Mouse (Mus musculus) forebrain, embryonic 10.5 days (tissue): ENCODE data around the gene Dlk1. TPM values are rescaled to one million over a fixed set of nuclear protein-coding genes. Genes with fewer than 3 reads are reported as not detected.
A peak's percentile ranks its signal among the peaks of the same experiment; 100 is the strongest.

Experiments
- DNase-seq: peaks from one replicate; pipeline ENCODE4 v3.0.0-alpha.2; 2017; ENCODE audit warnings: low spot score; ENCODE audit errors: extremely low spot score
- H3K27ac ChIP-seq: fragments of 300-500 bp; sonication (generic); 2 replicates; pipeline ENCODE4 v1.5.1; 2016; ENCODE audit warnings: mild to moderate bottlenecking
- H3K27me3 ChIP-seq: fragments of 300-500 bp; sonication (generic); 2 replicates; pipeline ENCODE4 v1.6.1; 2016; ENCODE audit warnings: mild to moderate bottlenecking; ENCODE audit not compliant: poor library complexity, severe bottlenecking
- H3K36me3 ChIP-seq: fragments of 300-500 bp; sonication (generic); replicated peaks from 2 replicates; pipeline ENCODE4 v1.6.1; 2016; ENCODE audit warnings: mild to moderate bottlenecking, moderate library complexity
- H3K4me1 ChIP-seq: fragments of 300-500 bp; sonication (generic); 2 replicates; pipeline ENCODE4 v1.6.1; 2016
- H3K4me3 ChIP-seq: fragments of 300-500 bp; sonication (generic); 2 replicates; pipeline ENCODE4 v1.5.1; 2016; ENCODE audit warnings: mild to moderate bottlenecking, moderate library complexity
- H3K9me3 ChIP-seq: fragments of 300-500 bp; sonication (generic); 2 replicates; pipeline ENCODE4 v1.6.1; 2016; ENCODE audit warnings: mild to moderate bottlenecking, moderate library complexity
- WGBS: fragments of 180-500 bp; shearing (Covaris S2); methylation state at CpG from one replicate; pipeline ENCODE4 v1.1.7; 2016; 5-methylcytosine and 5-hydroxymethylcytosine counted together
- polyA plus RNA-seq: library from polyadenylated mRNA; unstranded; fragments of >200 nt; fragmentation: Nextera tagmentation; extraction: Ambion mirVana; gene quantifications from 2 replicates; pipeline ENCODE4 v1.2.1, GENCODE M21; 2016

Dlk1 gene
- polyA plus RNA-seq, 1 experiment from 2014 or later, result 200 TPM

GRCm38 (mm10) chr12:109500992-109501391 lies 48.4 kb downstream of the Dlk1 start:
- Histone ChIP-seq H3K9me3 (no peaks in the 10 kb centered on the region), H3K27me3 (peaks cover 41% of the 10 kb centered on the region), H3K36me3 (no peaks in the 10 kb centered on the region), H3K4me1 (peaks cover 47% of the 10 kb centered on the region), H3K27ac (peak overlapping the region; percentile 6; the same call in 1 of the 2 replicates), H3K4me3 (no peak overlapping the region)
- WGBS, result 66% methylated on average over 4 of the region's 4 CpGs
- no peak for DNase-seq

GRCm38 (mm10) chr12:109502360-109503040 lies 49.9 kb downstream of the Dlk1 start:
- DNase-seq, result no peak
- H3K36me3 ChIP-seq, result no peaks in the 10 kb centered on the region
- H3K9me3 ChIP-seq, result no peaks in the 10 kb centered on the region
- no peak overlapping the region for H3K4me3 ChIP-seq
- no peak overlapping the region for H3K27ac ChIP-seq
- peaks cover 40% of the 10 kb centered on the region for H3K4me1 ChIP-seq
- peaks cover 48% of the 10 kb centered on the region for H3K27me3 ChIP-seq
- WGBS, result 92% methylated on average over 6 of the region's 6 CpGs

- H3K27me3 ChIP-seq, result peaks cover 88% of the 10 kb centered on the region
- H3K36me3 ChIP-seq, result no peaks in the 10 kb centered on the region
- no peaks in the 10 kb centered on the region for H3K9me3 ChIP-seq
- DNase-seq, result no peak
- peaks cover 76% of the 10 kb centered on the region for H3K4me1 ChIP-seq
- H3K4me3 ChIP-seq, result no peak overlapping the region
- WGBS, result 87% methylated on average over 11 of the region's 11 CpGs
- H3K27ac ChIP-seq, result peak overlapping the region; percentile 88
Observed at GRCm38 (mm10) chr12:109507693-109508092, 55.1 kb downstream of the Dlk1 start.

- H3K27me3 ChIP-seq, result peaks cover 87% of the 10 kb centered on the region
- DNase-seq, result no peak
- H3K9me3 ChIP-seq, result no peaks in the 10 kb centered on the region
- peaks cover 81% of the 10 kb centered on the region for H3K4me1 ChIP-seq
- H3K36me3 ChIP-seq, result no peaks in the 10 kb centered on the region
- H3K27ac ChIP-seq, result peak overlapping the region; percentile 88
- H3K4me3 ChIP-seq, result peak overlapping the region; percentile 21; the same call in 1 of the 2 replicates
- 8% methylated on average over 20 of the region's 20 CpGs for WGBS
Observed at GRCm38 (mm10) chr12:109508495-109509454, 56.2 kb downstream of the Dlk1 start.

GRCm38 (mm10) chr12:109509531-109510137 lies 57.0 kb downstream of the Dlk1 start:
- Histone ChIP-seq H3K4me3 (peak overlapping the region; percentile 21; the same call in 1 of the 2 replicates), H3K4me1 (peaks cover 83% of the 10 kb centered on the region), H3K36me3 (no peaks in the 10 kb centered on the region), H3K27me3 (peaks cover 87% of the 10 kb centered on the region), H3K27ac (peak overlapping the region; percentile 88), H3K9me3 (no peaks in the 10 kb centered on the region)
- WGBS, result 4% methylated on average over 9 of the region's 9 CpGs
- peak; percentile 66 for DNase-seq

GRCm38 (mm10) chr12:109510247-109510646 lies 57.6 kb downstream of the Dlk1 start:
- H3K36me3 ChIP-seq, result no peaks in the 10 kb centered on the region
- peaks cover 88% of the 10 kb centered on the region for H3K27me3 ChIP-seq
- WGBS, result 83% methylated on average over 8 of the region's 8 CpGs
- peaks cover 79% of the 10 kb centered on the region for H3K4me1 ChIP-seq
- no peaks in the 10 kb centered on the region for H3K9me3 ChIP-seq
- no peak for DNase-seq
- no peak overlapping the region for H3K4me3 ChIP-seq
- peak overlapping the region; percentile 88 for H3K27ac ChIP-seq

- Histone ChIP-seq H3K4me3 (no peak overlapping the region), H3K9me3 (no peaks in the 10 kb centered on the region), H3K27me3 (peaks cover 91% of the 10 kb centered on the region), H3K36me3 (no peaks in the 10 kb centered on the region), H3K4me1 (peaks cover 83% of the 10 kb centered on the region), H3K27ac (peak overlapping the region; percentile 51; the same call in 1 of the 2 replicates)
- DNase-seq, result no peak
- WGBS, result 91% methylated on average over 8 of the region's 8 CpGs
Observed at GRCm38 (mm10) chr12:109511456-109511855, 58.8 kb downstream of the Dlk1 start.

- DNase-seq, result no peak
Observed at GRCm38 (mm10) chr12:109512151-109512907, 59.7 kb downstream of the Dlk1 start.

More at GRCm38 (mm10) chr12:109512151-109512907, 59.7 kb downstream of the Dlk1 start:
- WGBS, result 40% methylated on average over 13 of the region's 13 CpGs
- H3K27ac ChIP-seq, result peak overlapping the region; percentile 51
- no peaks in the 10 kb centered on the region for H3K36me3 ChIP-seq
- no peaks in the 10 kb centered on the region for H3K9me3 ChIP-seq
- H3K27me3 ChIP-seq, result peaks cover 88% of the 10 kb centered on the region
- no peak overlapping the region for H3K4me3 ChIP-seq
- H3K4me1 ChIP-seq, result peaks cover 89% of the 10 kb centered on the region

Other genes with a start within 250 kb of the Dlk1 start
- gene Rtl1, start 147.5 kb downstream of the Dlk1 start, polyA plus RNA-seq, result 1.0 TPM in 2 replicates